Mouse (Mus musculus) kidney, adult 2 months (tissue): ENCODE results near the gene Olfr681.

Experiments
- CTCF ChIP-seq: fragments of 200-500 bp; conservative IDR thresholded peaks from 2 replicates; pipeline ENCODE4 v1.5.1; 2011; ENCODE audit warnings: low read depth, mild to moderate bottlenecking, control low read depth, low read length, moderate library complexity, mixed read lengths; ENCODE audit not compliant: insufficient read depth, insufficient read length
- POLR2A ChIP-seq: fragments of 200-500 bp; IDR thresholded peaks from one replicate; pipeline ENCODE4 v1.6.1; 2011; ENCODE audit warnings: low read depth, low read length, control low read depth

DNA sequence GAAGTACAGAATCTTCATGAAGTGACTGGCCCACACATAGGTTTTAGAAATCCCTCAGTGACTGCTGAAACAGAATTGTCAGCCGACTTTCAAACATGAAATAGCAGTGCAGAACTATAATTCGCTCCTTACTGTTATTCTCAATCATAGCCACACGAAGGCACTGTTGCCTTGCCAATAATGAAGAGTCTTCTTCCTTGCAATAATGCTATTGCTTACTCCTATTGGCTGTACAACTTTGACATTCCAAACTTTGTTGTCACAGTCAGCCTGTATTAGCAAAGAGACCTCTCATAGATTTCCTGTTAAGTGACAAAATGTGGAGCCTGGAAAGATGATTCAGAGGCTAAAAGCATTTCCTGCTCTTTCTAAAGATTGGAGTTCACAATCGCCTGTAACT, 54.1 kb downstream of the Olfr681 start:
- TF ChIP-seq CTCF, result no peak
- no peak for TF ChIP-seq POLR2A
